Mouse (Mus musculus) ES-Bruce4 (cell line): ENCODE measurements around the gene Pepd.

ENCODE experiments used
- CTCF ChIP-seq: IDR thresholded peaks from one replicate; pipeline ENCODE4 v1.8.1; 2011; ENCODE audit warnings: low read depth, low read length
- EP300 ChIP-seq: IDR thresholded peaks from 2 replicates; pipeline ENCODE4 v1.6.1; 2011; ENCODE audit warnings: low read depth, low read length; ENCODE audit not compliant: insufficient read depth
- POLR2A ChIP-seq: IDR thresholded peaks from one replicate; pipeline ENCODE4 v1.8.1; 2011; ENCODE audit warnings: low read length; ENCODE audit not compliant: insufficient read depth

GRCm38 (mm10) chr7:35029228-35029627 lies 117.0 kb downstream of the Pepd start:
- TF ChIP-seq CTCF (no peak), POLR2A (no peak), EP300 (0 out of 2 replicates have a peak, but pooled peaks have one; percentile 20)
